Mouse (Mus musculus): ENCODE data around the gene Rex1bd. TPM values are rescaled to one million over a fixed set of nuclear protein-coding genes. Genes with fewer than 3 reads are reported as not detected.

The Rex1bd gene
- polyA plus RNA-seq, 1 experiment: 206 TPM

GRCm38 (mm10) chr8:70469295-70469916 lies 37.1 kb downstream of the Rex1bd start:
- no peak overlapping the region for H3K4me3 ChIP-seq (ENCODE audit: insufficient read depth, low read length)
- no peak for TF ChIP-seq CTCF (IDR thresholded peaks at IDR 0.05; ENCODE audit: extremely low read depth, insufficient read depth, low read length)
- no peak for TF ChIP-seq POLR2A (IDR thresholded peaks at IDR 0.05; ENCODE audit: extremely low read depth, insufficient read depth, low read length)
- H3K4me1 ChIP-seq (ENCODE audit: control insufficient read depth, insufficient read depth, low read length): peaks cover 10% of the 10 kb centered on the region
- H3K27ac ChIP-seq (ENCODE audit: insufficient read depth, low read length): peak overlapping the region; percentile 16; the same call in 1 of the 2 replicates

DNA sequence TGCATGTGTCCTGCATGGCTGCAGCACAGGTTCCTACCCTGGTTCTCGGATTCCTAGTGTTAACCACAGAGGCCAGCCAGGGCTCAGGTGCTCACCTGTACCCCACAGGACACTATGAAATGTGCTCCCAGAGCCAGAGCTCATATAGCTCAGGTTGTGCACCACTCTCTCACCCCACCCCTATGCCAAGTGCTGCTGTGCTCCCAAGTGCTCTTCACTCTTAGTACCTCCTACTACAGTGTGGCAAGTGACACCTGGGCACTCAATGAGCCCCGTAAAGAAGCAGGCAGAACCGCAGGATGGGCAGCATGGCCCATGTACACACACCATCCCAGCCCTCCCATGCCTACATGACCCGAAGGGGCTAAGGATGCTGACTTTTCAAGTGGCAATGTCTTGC lies 37.8 kb downstream of the Rex1bd start:
- Histone ChIP-seq H3K4me1 (ENCODE audit: control insufficient read depth, insufficient read depth, low read length) (peaks cover 16% of the 10 kb centered on the region), H3K27ac (ENCODE audit: insufficient read depth, low read length) (no peak overlapping the region), H3K4me3 (ENCODE audit: insufficient read depth, low read length) (no peak overlapping the region)
- TF ChIP-seq CTCF (IDR thresholded peaks at IDR 0.05; ENCODE audit: extremely low read depth, insufficient read depth, low read length) (no peak), POLR2A (IDR thresholded peaks at IDR 0.05; ENCODE audit: extremely low read depth, insufficient read depth, low read length) (no peak)

GRCm38 (mm10) chr8:70467907-70468306 lies 38.6 kb downstream of the Rex1bd start:
- Histone ChIP-seq H3K4me3 (ENCODE audit: insufficient read depth, low read length) (no peak overlapping the region), H3K27ac (ENCODE audit: insufficient read depth, low read length) (no peak overlapping the region), H3K4me1 (ENCODE audit: control insufficient read depth, insufficient read depth, low read length) (peaks cover 21% of the 10 kb centered on the region)
- TF ChIP-seq CTCF (IDR thresholded peaks at IDR 0.05; ENCODE audit: extremely low read depth, insufficient read depth, low read length): no peak
- no peak for TF ChIP-seq POLR2A (IDR thresholded peaks at IDR 0.05; ENCODE audit: extremely low read depth, insufficient read depth, low read length)

DNA sequence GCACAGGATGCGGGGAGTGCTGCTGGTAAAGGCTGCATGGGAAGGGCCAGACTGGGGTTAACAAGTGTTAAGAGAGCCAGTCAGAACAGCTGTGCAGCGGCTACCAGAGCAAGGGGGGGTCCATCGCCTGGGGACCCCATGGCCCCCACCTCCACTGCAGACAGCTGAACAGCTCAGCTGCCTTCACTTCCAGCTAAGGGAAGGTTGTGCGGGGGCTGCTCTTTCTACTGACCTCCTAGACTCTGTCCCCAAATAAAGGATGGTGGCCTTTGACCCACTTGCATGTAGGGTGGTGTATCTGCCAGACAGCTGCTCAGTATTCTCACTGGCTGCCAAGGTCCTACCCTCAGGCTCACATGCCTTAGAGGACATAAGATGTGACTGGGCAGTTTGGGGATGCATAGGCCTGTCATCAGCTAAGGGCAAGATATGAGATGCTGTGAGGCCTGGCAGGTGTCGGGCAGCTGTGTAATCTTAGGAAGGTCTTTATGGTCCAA lies 39.3 kb downstream of the Rex1bd start:
- Histone ChIP-seq H3K4me1 (ENCODE audit: control insufficient read depth, insufficient read depth, low read length) (peaks cover 24% of the 10 kb centered on the region), H3K4me3 (ENCODE audit: insufficient read depth, low read length) (no peak overlapping the region), H3K27ac (ENCODE audit: insufficient read depth, low read length) (no peak overlapping the region)
- TF ChIP-seq CTCF (IDR thresholded peaks at IDR 0.05; ENCODE audit: extremely low read depth, insufficient read depth, low read length) (no peak), POLR2A (IDR thresholded peaks at IDR 0.05; ENCODE audit: extremely low read depth, insufficient read depth, low read length) (no peak)

DNA sequence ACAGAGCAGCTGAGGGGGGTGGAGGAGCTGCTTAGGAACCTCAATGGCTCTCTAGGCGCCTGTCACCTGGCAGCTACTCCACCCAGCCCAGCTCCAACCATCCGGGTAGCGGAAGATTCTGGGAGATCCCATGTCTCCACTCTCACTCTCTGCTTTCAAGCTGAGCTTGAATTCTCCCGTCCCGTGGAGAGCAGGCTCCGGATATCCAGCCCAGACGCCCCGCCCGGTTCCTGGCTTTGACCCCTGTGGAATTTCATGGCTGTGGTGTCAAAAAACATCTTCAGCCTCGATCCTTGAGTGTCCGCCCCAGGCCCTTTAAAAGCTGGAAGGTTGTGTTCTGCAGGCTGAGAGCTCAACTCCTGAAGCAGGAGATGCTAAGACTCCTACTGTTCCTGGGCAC lies 39.8 kb downstream of the Rex1bd start:
- Histone ChIP-seq H3K27ac (ENCODE audit: insufficient read depth, low read length) (no peak overlapping the region), H3K4me3 (ENCODE audit: insufficient read depth, low read length) (no peak overlapping the region), H3K4me1 (ENCODE audit: control insufficient read depth, insufficient read depth, low read length) (peaks cover 26% of the 10 kb centered on the region)
- TF ChIP-seq POLR2A (IDR thresholded peaks at IDR 0.05; ENCODE audit: extremely low read depth, insufficient read depth, low read length): no peak
- TF ChIP-seq CTCF (IDR thresholded peaks at IDR 0.05; ENCODE audit: extremely low read depth, insufficient read depth, low read length): no peak

- Histone ChIP-seq H3K27ac (ENCODE audit: insufficient read depth, low read length) (no peak overlapping the region), H3K4me1 (ENCODE audit: control insufficient read depth, insufficient read depth, low read length) (peaks cover 26% of the 10 kb centered on the region), H3K4me3 (ENCODE audit: insufficient read depth, low read length) (no peak overlapping the region)
- no peak for TF ChIP-seq POLR2A (IDR thresholded peaks at IDR 0.05; ENCODE audit: extremely low read depth, insufficient read depth, low read length)
These were observed 40.2 kb downstream of the Rex1bd start for GRCm38 (mm10) chr8:70466305-70466704.

DNA sequence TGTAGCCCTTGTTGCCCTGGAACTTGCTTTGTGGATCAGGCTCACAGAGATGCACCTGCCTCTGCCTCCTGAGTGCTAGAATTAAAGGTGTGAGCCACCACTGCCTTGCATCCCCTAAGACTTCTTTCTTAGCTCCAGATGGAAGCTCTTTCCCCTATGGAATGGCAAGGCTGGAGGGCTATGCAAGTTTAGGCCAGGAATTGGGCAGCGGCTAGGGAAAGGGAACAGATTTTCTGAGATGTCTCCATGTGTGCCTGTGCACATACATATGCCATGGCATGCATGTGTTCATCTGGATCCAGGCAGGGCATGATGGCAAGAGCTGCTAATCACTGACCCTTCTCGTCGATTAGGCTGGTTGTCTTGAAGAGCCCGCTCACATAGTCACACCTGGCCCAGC lies 40.9 kb downstream of the Rex1bd start:
- Histone ChIP-seq H3K4me1 (ENCODE audit: control insufficient read depth, insufficient read depth, low read length) (peaks cover 26% of the 10 kb centered on the region), H3K4me3 (ENCODE audit: insufficient read depth, low read length) (no peak overlapping the region), H3K27ac (ENCODE audit: insufficient read depth, low read length) (no peak overlapping the region)
- TF ChIP-seq CTCF (IDR thresholded peaks at IDR 0.05; ENCODE audit: extremely low read depth, insufficient read depth, low read length) (no peak), POLR2A (IDR thresholded peaks at IDR 0.05; ENCODE audit: extremely low read depth, insufficient read depth, low read length) (no peak)

- Histone ChIP-seq H3K4me1 (ENCODE audit: control insufficient read depth, insufficient read depth, low read length) (peaks cover 19% of the 10 kb centered on the region), H3K27ac (ENCODE audit: insufficient read depth, low read length) (0 out of 2 replicates have a peak overlapping the region, but pooled peaks have one; percentile 51), H3K4me3 (ENCODE audit: insufficient read depth, low read length) (no peak overlapping the region)
- TF ChIP-seq CTCF (IDR thresholded peaks at IDR 0.05; ENCODE audit: extremely low read depth, insufficient read depth, low read length): no peak
- no peak for TF ChIP-seq POLR2A (IDR thresholded peaks at IDR 0.05; ENCODE audit: extremely low read depth, insufficient read depth, low read length)
These were observed 42.4 kb downstream of the Rex1bd start for GRCm38 (mm10) chr8:70464162-70464561.

DNA sequence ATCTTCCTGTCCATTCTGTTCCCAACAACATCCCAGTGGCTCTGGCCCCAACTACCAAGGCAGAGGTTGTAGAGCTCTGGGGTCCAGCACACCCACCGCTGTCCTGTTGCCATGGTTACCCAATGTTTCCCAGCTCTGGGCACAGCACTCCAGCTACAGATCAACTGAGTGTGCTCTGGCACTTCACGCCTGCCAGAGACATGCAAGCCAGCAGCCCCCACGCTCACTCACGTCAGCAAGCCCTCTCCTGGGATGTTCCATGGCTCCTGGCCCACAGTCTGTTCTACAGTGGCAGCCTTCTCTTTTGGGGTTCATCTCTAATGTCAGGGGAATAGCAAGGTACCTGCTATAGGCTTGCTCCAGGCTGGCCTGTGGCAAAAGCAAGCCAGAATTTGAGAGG lies 43.2 kb downstream of the Rex1bd start:
- no peak for TF ChIP-seq CTCF (IDR thresholded peaks at IDR 0.05; ENCODE audit: extremely low read depth, insufficient read depth, low read length)
- TF ChIP-seq POLR2A (IDR thresholded peaks at IDR 0.05; ENCODE audit: extremely low read depth, insufficient read depth, low read length): no peak
- Histone ChIP-seq H3K4me1 (ENCODE audit: control insufficient read depth, insufficient read depth, low read length) (peaks cover 19% of the 10 kb centered on the region), H3K4me3 (ENCODE audit: insufficient read depth, low read length) (no peak overlapping the region), H3K27ac (ENCODE audit: insufficient read depth, low read length) (peak overlapping the region; percentile 51; the same call in 1 of the 2 replicates)

- TF ChIP-seq POLR2A (IDR thresholded peaks at IDR 0.05; ENCODE audit: extremely low read depth, insufficient read depth, low read length) (no peak), CTCF (IDR thresholded peaks at IDR 0.05; ENCODE audit: extremely low read depth, insufficient read depth, low read length) (no peak)
- no peak overlapping the region for H3K4me3 ChIP-seq (ENCODE audit: insufficient read depth, low read length)
- peak overlapping the region; percentile 7; the same call in 1 of the 2 replicates for H3K27ac ChIP-seq (ENCODE audit: insufficient read depth, low read length)
- H3K4me1 ChIP-seq (ENCODE audit: control insufficient read depth, insufficient read depth, low read length): peaks cover 19% of the 10 kb centered on the region
These were observed 44.1 kb downstream of the Rex1bd start for GRCm38 (mm10) chr8:70462516-70462813.
